Mouse (Mus musculus) T-helper 1 cell (primary cell): ENCODE measurements around the gene Olfr1065.
"Not testable (repeated sequence)": the region's sequence is repeated elsewhere in the genome, so short reads cannot be mapped to it uniquely, and the experiment has no call there.

ENCODE experiments used
- in situ Hi-C: fragments of 300-600 bp; cut with MboI, MseI; formaldehyde crosslinking; loops from one replicate; pipeline ENCODE4 v1.15.1; 2025; ENCODE audit warnings: high pct_unique_total_duplicates

Gene Olfr1065

GRCm38 (mm10) chr2:86450491-86450890 lies at the start of gene Olfr1065:
Gene Olfr1065, minus strand, starts transcription at chr2:86450591.
- in situ Hi-C loops, result not testable (repeated sequence)

- in situ Hi-C loops, result no loop called here
These were observed 36.9 kb upstream of the Olfr1065 start, which contains the start of gene Olfr228 for GRCm38 (mm10) chr2:86487286-86487685. Gene Olfr228, minus strand, starts transcription at chr2:86487386.

GRCm38 (mm10) chr2:86464442-86465109 lies 14.2 kb upstream of the Olfr1065 start:
- in situ Hi-C loops, result loop anchor here (10.0 kb wide), 1 partner anchor 1350 kb away; no protein-coding TSS in a partner anchor

- in situ Hi-C loops, result loop anchor here (10.0 kb wide), 1 partner anchor 1346 kb away; no protein-coding TSS in a partner anchor
These were observed 10.0 kb upstream of the Olfr1065 start for GRCm38 (mm10) chr2:86460434-86460833.

GRCm38 (mm10) chr2:86456169-86456568 lies 5.8 kb upstream of the Olfr1065 start, which contains the start of gene Olfr1066:
Gene Olfr1066, minus strand, starts transcription at chr2:86456269.
- in situ Hi-C loops, result no loop called here

GRCm38 (mm10) chr2:86442101-86442500 lies 8.3 kb downstream of the Olfr1065 start:
- in situ Hi-C loops, result not testable (repeated sequence)

- in situ Hi-C loops, result not testable (repeated sequence)
These were observed 21.9 kb downstream of the Olfr1065 start for GRCm38 (mm10) chr2:86428511-86428910.

GRCm38 (mm10) chr2:86426649-86427048 lies 23.7 kb downstream of the Olfr1065 start, which contains the start of gene Olfr1062:
Gene Olfr1062, minus strand, starts transcription at chr2:86426749.
- in situ Hi-C loops, result not testable (repeated sequence)

GRCm38 (mm10) chr2:86413950-86414349 lies 36.4 kb downstream of the Olfr1065 start, which contains the start of gene Olfr1061:
Gene Olfr1061, minus strand, starts transcription at chr2:86414050.
- in situ Hi-C loops, result no loop called here

GRCm38 (mm10) chr2:86395114-86395513 lies 55.3 kb downstream of the Olfr1065 start:
- in situ Hi-C loops, result no loop called here
